Mouse (Mus musculus) WW6 (cell line): Measurements from ENCODE around the gene Blzf1.

ENCODE experiments used
- DNase-seq: peaks from one replicate; pipeline ENCODE4 v3.0.0-alpha.2; 2013; ENCODE audit warnings: low read depth, low spot score

Gene Blzf1

GRCm38 (mm10) chr1:164294071-164294470 lies 13.2 kb downstream of the Blzf1 start:
- no peak for DNase-seq

GRCm38 (mm10) chr1:164292040-164292439 lies 15.2 kb downstream of the Blzf1 start:
- DNase-seq = no peak

DNA sequence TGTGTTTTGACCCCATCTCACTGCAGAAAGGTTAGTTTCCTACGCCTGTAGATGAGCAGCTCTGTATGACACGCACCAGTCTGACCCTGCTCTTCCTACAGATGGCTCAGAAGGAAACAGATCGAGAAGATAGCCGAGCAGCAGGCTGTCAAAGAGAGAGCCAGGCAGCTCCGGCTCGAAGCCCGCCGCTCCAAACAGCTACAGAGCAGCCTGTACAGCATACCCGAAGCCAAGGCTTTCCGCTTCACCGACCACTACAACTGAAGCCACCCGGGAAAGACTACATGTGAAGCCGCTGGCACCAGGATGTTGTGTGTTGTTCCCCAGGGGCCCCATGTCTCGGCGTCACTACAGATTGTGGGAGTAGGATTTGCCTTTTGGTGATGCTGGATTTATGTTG lies 19.9 kb downstream of the Blzf1 start:
- no peak for DNase-seq

DNA sequence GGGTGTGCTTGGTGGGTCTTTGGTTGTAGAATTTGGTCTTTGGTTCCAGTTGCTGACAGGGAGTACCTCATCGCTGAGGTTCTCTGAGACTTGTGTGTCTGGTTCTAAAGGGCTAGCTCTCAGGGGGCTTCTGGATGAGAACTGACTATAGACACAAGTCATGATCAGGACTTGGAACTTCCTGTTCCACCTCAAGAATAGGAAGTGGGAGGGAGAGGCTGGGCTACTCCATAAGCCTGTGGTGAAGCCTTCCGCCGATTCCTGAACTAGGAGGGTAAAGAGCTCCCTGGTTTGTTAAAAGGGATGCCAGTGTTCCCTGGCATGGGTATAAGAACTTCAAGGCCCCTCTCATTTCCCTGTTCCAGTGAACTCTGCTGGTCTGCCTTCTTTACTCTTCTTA lies 23.3 kb downstream of the Blzf1 start:
- DNase-seq = no peak

DNA sequence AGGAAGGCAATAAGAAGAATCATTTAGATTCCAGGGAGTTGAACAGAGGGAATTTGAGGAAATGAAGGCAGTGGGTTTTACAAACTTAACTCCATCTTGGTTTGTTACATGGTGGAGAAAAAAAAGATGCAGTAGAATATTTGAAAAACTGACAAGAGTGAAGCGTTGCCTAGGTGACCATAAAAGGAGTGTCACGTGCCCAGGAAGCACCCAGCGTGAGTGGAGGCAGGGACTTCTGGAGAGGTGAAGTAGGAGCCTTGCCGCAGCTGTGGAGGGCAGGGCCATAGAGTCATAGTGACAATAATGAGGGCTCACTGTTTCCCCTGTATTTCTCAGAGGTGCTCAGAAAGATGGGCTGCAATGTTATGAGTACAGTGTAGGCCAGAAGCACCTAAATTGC lies 28.0 kb downstream of the Blzf1 start:
- no peak for DNase-seq

DNA sequence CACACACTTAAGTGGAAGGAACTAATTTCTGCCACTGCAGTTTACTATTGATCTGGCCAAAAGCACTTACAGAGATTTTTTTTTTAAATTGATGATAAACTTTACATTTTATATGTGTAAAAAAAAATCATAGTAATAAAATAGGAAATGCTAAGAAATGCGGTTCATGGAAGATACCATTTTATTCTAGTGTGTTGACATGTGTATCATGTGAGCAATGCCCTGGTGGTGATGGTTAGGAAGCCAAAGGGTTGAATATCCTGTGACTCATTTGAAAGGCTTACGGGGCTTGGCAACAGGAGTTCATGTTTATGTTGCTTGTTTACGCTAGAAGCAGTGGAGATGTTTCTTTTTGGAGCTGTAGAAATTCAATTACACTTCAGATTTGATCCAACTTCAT lies 30.7 kb downstream of the Blzf1 start:
- DNase-seq = no peak

GRCm38 (mm10) chr1:164275455-164275954 lies 31.8 kb downstream of the Blzf1 start, which contains the start of gene Ccdc181:
Gene Ccdc181, plus strand, starts transcription at chr1:164275585.
- peak; percentile 86 for DNase-seq

GRCm38 (mm10) chr1:164273659-164274058 lies 33.6 kb downstream of the Blzf1 start:
- no peak for DNase-seq

GRCm38 (mm10) chr1:164270941-164271340 lies 36.3 kb downstream of the Blzf1 start:
- no peak for DNase-seq

DNA sequence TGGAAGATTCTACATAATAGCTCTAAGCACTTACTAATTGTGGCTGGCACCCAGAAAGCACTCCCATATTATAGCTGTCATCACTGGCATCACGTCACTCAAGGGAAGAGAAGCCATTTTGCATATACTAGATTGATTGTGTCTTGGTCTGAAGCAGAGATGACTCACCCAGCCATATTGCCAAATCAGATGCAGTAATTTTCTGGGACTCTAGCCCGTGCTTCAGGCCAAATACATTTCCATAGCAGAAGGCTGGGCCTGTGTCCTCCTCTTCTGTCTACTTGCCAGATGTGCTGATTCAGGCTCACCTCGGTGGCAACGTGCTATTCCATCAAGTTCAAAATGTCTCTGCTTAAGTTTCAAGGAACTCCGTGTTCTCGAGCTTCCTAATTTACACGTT lies 45.7 kb downstream of the Blzf1 start:
- no peak for DNase-seq

GRCm38 (mm10) chr1:164260171-164261028 lies 46.9 kb downstream of the Blzf1 start:
- no peak for DNase-seq

DNA sequence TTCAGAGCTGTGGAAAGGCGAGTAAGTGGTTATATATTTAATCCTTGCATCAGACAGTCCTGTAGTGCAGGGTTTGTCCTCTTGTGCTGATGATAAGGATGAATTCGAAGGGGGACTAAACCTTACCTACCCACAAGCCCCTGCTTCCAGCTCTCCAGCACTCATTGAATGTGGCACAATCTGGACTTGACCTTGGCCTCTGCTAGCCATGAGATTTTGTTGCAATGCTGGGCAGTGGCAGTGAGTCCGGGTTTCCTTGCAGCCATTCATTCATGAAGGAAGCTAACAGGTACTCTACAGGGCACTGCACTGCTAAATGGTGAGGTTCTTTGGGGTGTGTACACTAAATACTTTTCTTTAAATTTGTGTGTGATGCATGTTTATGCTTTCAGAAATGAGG lies 52.5 kb downstream of the Blzf1 start:
- no peak for DNase-seq

- DNase-seq = no peak
These were observed 54.7 kb downstream of the Blzf1 start for GRCm38 (mm10) chr1:164252551-164252950.

DNA sequence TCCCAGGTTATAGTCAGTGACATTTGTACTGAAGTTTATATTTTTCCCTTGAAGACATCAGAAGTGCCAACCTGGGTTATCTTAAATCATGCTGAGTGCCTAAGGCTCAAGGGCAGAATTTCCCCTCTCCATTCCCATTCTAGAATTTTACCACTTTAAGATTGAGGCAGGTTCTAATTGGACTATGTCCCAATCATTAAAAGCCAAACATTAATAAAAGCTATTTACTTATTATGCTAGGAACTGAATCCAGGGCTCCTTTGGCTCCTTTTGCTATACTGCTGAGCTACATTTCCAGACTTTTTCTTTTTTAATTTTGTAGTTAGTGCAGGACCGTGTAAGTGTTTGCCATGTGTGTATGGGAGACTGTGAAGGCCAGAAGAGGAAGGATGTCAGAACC lies 55.9 kb downstream of the Blzf1 start:
- DNase-seq = no peak

DNA sequence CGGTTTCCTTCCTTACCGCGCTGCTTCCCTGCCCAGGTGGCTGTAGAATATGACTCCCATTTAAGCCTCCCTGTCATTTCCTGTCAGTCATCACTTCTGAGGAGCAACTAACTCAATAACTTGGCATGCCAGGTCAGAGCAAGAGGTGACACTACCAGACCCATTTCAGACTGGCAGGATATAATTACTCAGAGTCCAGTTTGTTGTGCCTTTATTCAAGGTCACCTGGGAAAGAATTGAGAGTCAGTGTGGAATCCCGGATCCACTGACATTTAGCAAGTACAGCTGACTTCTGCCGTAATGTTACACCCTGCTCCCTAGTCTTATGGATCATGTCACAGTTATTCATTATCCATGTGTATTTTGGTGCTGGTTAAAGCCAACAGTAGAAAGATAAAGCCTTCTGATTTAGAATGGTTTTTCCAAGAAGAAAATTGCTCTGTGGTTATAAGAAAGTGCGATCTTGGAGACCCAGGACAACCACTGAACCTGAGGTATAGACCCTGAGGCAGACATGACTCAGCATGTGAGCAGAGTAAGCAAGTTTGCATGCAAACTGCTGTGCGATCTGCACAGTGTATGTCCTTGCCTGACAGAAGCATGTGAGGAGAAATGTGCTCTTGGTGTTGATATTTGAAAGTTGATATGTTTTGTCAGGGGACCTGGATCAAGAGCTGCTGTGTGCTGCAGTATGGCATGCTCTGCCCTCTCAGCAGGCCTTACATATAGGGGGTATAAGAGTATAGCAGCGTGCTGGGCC lies 56.7 kb downstream of the Blzf1 start:
- DNase-seq = no peak

- no peak for DNase-seq
These were observed 58.0 kb downstream of the Blzf1 start for GRCm38 (mm10) chr1:164249332-164249711.

DNA sequence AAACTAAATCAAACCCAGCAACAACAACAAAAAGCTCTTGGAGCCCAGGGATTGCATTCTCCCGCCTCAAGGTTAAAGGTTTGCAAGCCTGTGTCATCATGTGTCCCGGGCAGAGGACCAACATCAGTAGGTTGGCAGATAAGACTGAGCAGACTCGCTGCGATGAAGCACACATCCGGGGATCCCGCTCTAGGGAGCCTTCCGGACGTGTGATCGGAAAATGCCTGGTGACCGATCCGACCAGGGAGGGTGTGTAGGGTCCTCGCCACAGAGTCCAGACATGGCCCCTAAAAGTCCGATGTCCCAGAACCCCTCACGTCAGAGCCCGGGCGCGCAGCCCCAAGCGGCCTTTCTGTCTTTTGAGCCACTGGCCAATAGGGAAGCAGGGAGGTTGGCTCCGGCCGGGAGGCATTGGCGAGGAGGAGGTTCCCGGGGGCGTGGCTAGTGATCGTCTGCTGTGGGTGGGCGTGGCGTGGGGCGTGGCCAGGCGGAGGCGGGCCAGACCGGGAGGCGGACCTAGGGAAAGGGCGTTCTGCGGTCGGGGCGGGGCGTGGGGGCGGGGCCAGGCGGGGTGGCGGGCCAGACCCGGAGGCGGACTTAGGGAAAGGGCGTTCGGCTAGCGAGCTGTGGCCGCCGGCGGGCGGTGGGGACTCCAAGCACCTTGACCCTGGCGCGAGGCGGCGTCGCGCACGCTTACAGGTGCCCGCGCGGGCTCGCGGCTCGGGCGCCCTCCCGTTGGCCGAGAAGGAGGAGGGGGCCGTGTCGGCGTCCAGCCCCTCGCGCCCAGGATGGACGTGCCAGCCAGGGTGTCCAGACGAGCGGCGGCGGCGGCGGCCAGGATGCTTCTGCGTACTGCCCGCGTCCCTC lies 58.6 kb downstream of the Blzf1 start, which contains the start of gene Slc19a2:
Slc19a2 (plus strand) TSS at position 582 of the 867 bp plus-strand sequence.
- peak; percentile 86 for DNase-seq

DNA sequence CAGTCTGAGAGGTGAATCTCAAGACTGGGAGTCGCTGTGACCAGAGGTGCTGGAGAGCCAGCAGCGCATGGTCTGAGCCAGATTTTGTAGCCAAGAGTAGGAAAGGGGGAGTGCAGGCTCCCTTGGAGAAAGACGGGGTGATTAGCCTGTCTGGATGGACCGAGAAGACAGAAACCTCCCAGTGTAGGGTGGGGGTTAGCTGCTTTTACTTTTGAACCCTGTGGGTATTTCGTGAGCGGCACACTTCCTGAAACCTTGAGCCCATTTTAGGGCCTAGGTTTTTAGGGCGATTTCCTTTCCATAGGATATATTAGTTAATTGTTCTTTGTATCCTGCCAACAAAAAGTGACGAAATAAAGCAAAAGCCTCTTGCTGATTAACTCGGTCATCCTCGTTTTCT lies 59.3 kb downstream of the Blzf1 start:
- no peak for DNase-seq

DNA sequence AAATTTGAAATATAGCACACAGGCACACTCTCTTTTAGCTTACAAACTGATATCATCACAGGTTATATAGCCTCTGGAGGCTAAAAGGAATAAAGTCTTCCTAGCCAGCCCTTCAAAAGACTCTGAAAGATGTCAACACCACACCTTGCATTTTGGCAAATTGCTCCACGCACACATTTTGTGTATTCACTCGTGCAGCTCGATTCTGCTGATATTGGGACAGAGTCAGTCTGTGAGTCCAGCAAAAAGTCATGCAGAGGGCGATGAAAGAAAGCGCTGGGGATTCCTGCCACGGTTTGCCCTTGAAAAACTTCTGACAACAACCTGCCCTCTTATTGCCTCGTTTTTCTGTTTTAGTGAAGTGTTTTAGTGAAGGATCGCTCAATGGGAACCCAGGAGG lies 59.8 kb downstream of the Blzf1 start:
- no peak for DNase-seq

GRCm38 (mm10) chr1:164242809-164243208 lies 64.5 kb downstream of the Blzf1 start:
- DNase-seq = no peak

DNA sequence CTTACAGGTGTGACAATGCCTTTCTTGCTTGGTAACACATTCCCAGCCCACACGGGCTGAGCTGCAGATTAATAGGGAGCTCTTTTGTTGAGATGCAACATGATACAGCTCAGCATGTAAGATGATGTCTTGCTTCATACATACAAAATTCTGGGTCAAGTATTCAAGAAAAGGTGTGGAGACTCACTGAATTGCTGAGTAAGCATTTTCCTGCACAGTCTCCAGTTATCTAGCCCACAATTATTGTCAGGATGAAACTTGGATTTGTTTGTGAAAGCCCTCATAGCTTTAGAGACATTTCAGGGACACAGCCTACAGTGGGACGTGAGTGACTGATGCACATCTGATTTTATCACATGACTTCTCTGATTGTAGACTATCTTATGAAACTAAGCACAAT lies 65.8 kb downstream of the Blzf1 start:
- no peak for DNase-seq
